Mouse (Mus musculus) large intestine, adult 2 months (tissue): ENCODE data around the gene Mcmbp. TPM values are rescaled to one million over a fixed set of nuclear protein-coding genes. Genes with fewer than 3 reads are reported as not detected.

Experiments
- DNase-seq: peaks from one replicate; pipeline ENCODE4 v3.0.0-alpha.2; 2012; ENCODE audit warnings: low read depth, low spot score
- WGBS: fragments of 180-500 bp; shearing (Covaris S2); methylation state at CpG from one replicate; pipeline ENCODE4 v1.1.7; 2018; 5-methylcytosine and 5-hydroxymethylcytosine counted together
- polyA plus RNA-seq: library from polyadenylated mRNA; depleted of rRNA; stranded (reverse); fragments of >200 nt; gene quantifications from 2 replicates; pipeline ENCODE4 v1.2.3, GENCODE M21; 2012; rRNA removed

Mcmbp gene
- polyA plus RNA-seq, result 24.0 and 36.8 TPM in 2 replicates

- WGBS, result under 1% methylated on average over 35 of the region's 35 CpGs
- DNase-seq, result peak; percentile 73
These were observed at the start of gene Mcmbp for GRCm38 (mm10) chr7:128740334-128740733. TSS of gene Mcmbp (minus strand) at chr7:128740495.

- WGBS, result 45% methylated on average over 4 of the region's 4 CpGs
- DNase-seq, result no peak
These were observed 49.8 kb upstream of the Mcmbp start for GRCm38 (mm10) chr7:128790045-128790444.

GRCm38 (mm10) chr7:128781846-128782245 lies 41.6 kb upstream of the Mcmbp start:
- WGBS, result 90% methylated on average over 3 of the region's 3 CpGs
- no peak for DNase-seq

- WGBS, result 44% methylated on average over 6 of the region's 6 CpGs
- peak; percentile 38 for DNase-seq
These were observed 39.0 kb upstream of the Mcmbp start for GRCm38 (mm10) chr7:128779305-128779704.

GRCm38 (mm10) chr7:128777201-128777600 lies 36.9 kb upstream of the Mcmbp start:
- 81% methylated on average over 6 of the region's 6 CpGs for WGBS

GRCm38 (mm10) chr7:128766696-128767095 lies 26.4 kb upstream of the Mcmbp start:
- no peak for DNase-seq

More at GRCm38 (mm10) chr7:128777201-128777600, 36.9 kb upstream of the Mcmbp start:
- DNase-seq, result no peak

GRCm38 (mm10) chr7:128758948-128759347 lies 18.7 kb upstream of the Mcmbp start:
- 83% methylated on average over 4 of the region's 4 CpGs for WGBS
- no peak for DNase-seq

GRCm38 (mm10) chr7:128755396-128755795 lies 15.1 kb upstream of the Mcmbp start:
- 89% methylated on average over 1 of the region's 1 CpGs for WGBS
- DNase-seq, result no peak

GRCm38 (mm10) chr7:128752012-128752411 lies 11.7 kb upstream of the Mcmbp start:
- no peak for DNase-seq
- 84% methylated on average over 4 of the region's 4 CpGs for WGBS

- DNase-seq, result no peak
- WGBS, result 92% methylated on average over 9 of the region's 9 CpGs
These were observed 10.0 kb upstream of the Mcmbp start for GRCm38 (mm10) chr7:128750296-128750695.

- 37% methylated on average over 3 of the region's 3 CpGs for WGBS
- DNase-seq, result no peak
These were observed 8.5 kb upstream of the Mcmbp start for GRCm38 (mm10) chr7:128748758-128749157.

- no peak for DNase-seq
- 82% methylated on average over 10 of the region's 10 CpGs for WGBS
These were observed 5.9 kb upstream of the Mcmbp start for GRCm38 (mm10) chr7:128746151-128746550.

- peak; percentile 98 for DNase-seq
- WGBS, result under 1% methylated on average over 55 of the region's 55 CpGs
These were observed 4.6 kb upstream of the Mcmbp start, which contains the start of gene Sec23ip for GRCm38 (mm10) chr7:128744684-128745485. TSS of gene Sec23ip (plus strand) at chr7:128744943.

- 51% methylated on average over 2 of the region's 2 CpGs for WGBS
- no peak for DNase-seq
These were observed 3.6 kb upstream of the Mcmbp start for GRCm38 (mm10) chr7:128743898-128744297.

- DNase-seq, result no peak
- WGBS, result 1% methylated on average over 77 of the region's 80 CpGs
These were observed 625 bp downstream of the Mcmbp start for GRCm38 (mm10) chr7:128739462-128740277.

GRCm38 (mm10) chr7:128739116-128739461 lies 1.2 kb downstream of the Mcmbp start:
- no peak for DNase-seq
- WGBS, result 1% methylated on average over 15 of the region's 15 CpGs

- no peak for DNase-seq
These were observed 2.3 kb downstream of the Mcmbp start for GRCm38 (mm10) chr7:128738041-128738440.

GRCm38 (mm10) chr7:128731585-128731984 lies 8.7 kb downstream of the Mcmbp start:
- WGBS, result 33% methylated on average over 2 of the region's 2 CpGs
- DNase-seq, result no peak

More at GRCm38 (mm10) chr7:128738041-128738440, 2.3 kb downstream of the Mcmbp start:
- WGBS, result 29% methylated on average over 5 of the region's 5 CpGs

GRCm38 (mm10) chr7:128728738-128729137 lies 11.6 kb downstream of the Mcmbp start:
- WGBS, result 33% methylated on average over 10 of the region's 10 CpGs
- DNase-seq, result no peak

GRCm38 (mm10) chr7:128727701-128728100 lies 12.6 kb downstream of the Mcmbp start:
- no peak for DNase-seq
- 74% methylated on average over 5 of the region's 5 CpGs for WGBS

GRCm38 (mm10) chr7:128726999-128727398 lies 13.3 kb downstream of the Mcmbp start:
- DNase-seq, result no peak
- 89% methylated on average over 10 of the region's 10 CpGs for WGBS
